Mouse (Mus musculus): ENCODE data around the gene Gm11007.
"Not testable (repeated sequence)": the region's sequence is repeated elsewhere in the genome, so short reads cannot be mapped to it uniquely, and the experiment has no call there.

- not testable (repeated sequence) for TF ChIP-seq CTCF (IDR thresholded peaks at IDR 0.05; ENCODE audit: control insufficient read depth, insufficient read depth, insufficient read length); MYOG (IDR thresholded peaks at IDR 0.05; ENCODE audit: control insufficient read depth, extremely low read depth, insufficient read length); USF1 (IDR thresholded peaks at IDR 0.05; ENCODE audit: low read depth); MAX (IDR thresholded peaks at IDR 0.05)
Observed at GRCm38 (mm10) chr2:175643678-175644077, at the start of gene Gm11007.

Measured in C2C12 (cell line).